Mouse (Mus musculus) lung, embryonic 16.5 days (tissue): ENCODE measurements at regions not wholly inside any gene's neighbourhood (a gene's known extent, or its start where the extent isn't known, plus 50 kb on each side); places are given as distances from the start of the nearest gene placed in this dataset.

ENCODE experiments used
- ATAC-seq: fragments of 200-750 bp; cut with Nextera tagmentation; 2 replicates; pipeline ENCODE4 v1.8.0; 2017; ENCODE audit warnings: low read depth, mild to moderate bottlenecking, moderate library complexity
- H3K27ac ChIP-seq: fragments of 300-500 bp; sonication (generic); 2 replicates; pipeline ENCODE4 v1.5.1; 2014; ENCODE audit warnings: mild to moderate bottlenecking, control low read depth, low read length
- H3K27me3 ChIP-seq: fragments of 300-500 bp; sonication (generic); 2 replicates; pipeline ENCODE4 v1.6.1; 2014; ENCODE audit warnings: low read depth, low read length, mixed read lengths; ENCODE audit not compliant: control insufficient read depth, insufficient read depth
- H3K36me3 ChIP-seq: fragments of 300-500 bp; sonication (generic); 2 replicates; pipeline ENCODE4 v1.6.1; 2014; ENCODE audit warnings: low read length; ENCODE audit not compliant: control insufficient read depth, insufficient read depth
- H3K4me1 ChIP-seq: fragments of 300-500 bp; sonication (generic); replicated peaks from 2 replicates; pipeline ENCODE4 v1.6.1; 2014; ENCODE audit warnings: low read length, mixed read lengths; ENCODE audit not compliant: control insufficient read depth, insufficient read depth
- H3K4me2 ChIP-seq: fragments of 300-500 bp; sonication (generic); 2 replicates; pipeline ENCODE4 v1.6.1; 2014; ENCODE audit warnings: low read depth, low read length, control low read depth
- H3K4me3 ChIP-seq: fragments of 300-500 bp; sonication (generic); 2 replicates; pipeline ENCODE4 v1.5.1; 2014; ENCODE audit warnings: mild to moderate bottlenecking, low read length, control low read depth
- H3K9ac ChIP-seq: fragments of 300-500 bp; sonication (generic); 2 replicates; pipeline ENCODE4 v1.6.1; 2014; ENCODE audit warnings: low read length, control low read depth
- H3K9me3 ChIP-seq: fragments of 300-500 bp; sonication (generic); 2 replicates; pipeline ENCODE4 v1.6.1; 2016; ENCODE audit warnings: low read length; ENCODE audit not compliant: control insufficient read depth
- WGBS: fragments of 180-500 bp; shearing (Covaris S2); extraction: QIAGEN DNeasy Blood & Tissue Kit; methylation state at CpG from one replicate; pipeline ENCODE4 v1.1.7; 2014; 5-methylcytosine and 5-hydroxymethylcytosine counted together

DNA sequence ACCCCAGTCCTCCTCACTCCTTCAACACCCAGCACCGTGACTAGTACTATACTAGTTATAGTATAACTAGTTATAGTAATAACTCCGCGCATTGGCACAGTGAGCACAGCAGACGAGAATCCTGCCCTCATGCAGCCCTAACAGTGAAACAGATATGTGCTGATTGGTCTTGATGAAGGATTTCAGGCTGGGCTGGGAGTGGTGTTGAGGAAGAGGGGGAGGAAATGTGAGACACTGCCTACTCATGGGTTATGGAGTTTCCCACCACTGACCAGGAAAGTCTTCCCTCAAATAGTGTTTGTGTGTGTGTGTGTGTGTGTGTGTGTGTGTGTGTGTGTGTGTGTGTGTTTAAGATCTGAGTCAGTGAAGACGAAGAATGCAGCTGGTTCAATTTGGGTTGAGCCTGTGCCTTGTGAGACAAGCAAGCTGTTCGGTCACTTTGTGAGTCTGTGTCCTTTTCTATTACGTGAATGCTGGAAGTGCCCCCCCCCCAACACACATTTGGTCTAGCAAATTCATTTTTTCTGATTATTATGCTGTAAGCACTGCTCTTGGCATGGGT, 185.9 kb upstream of the Kit start:
- Histone ChIP-seq H3K9me3 (no peaks in the 10 kb centered on the region), H3K4me2 (no peak overlapping the region), H3K27ac (no peak overlapping the region), H3K9ac (no peak overlapping the region), H3K4me3 (no peak overlapping the region), H3K4me1 (no peaks in the 10 kb centered on the region), H3K27me3 (no peaks in the 10 kb centered on the region), H3K36me3 (no peaks in the 10 kb centered on the region)
- 66% methylated on average over 7 of the region's 7 CpGs for WGBS
- no peak for ATAC-seq

DNA sequence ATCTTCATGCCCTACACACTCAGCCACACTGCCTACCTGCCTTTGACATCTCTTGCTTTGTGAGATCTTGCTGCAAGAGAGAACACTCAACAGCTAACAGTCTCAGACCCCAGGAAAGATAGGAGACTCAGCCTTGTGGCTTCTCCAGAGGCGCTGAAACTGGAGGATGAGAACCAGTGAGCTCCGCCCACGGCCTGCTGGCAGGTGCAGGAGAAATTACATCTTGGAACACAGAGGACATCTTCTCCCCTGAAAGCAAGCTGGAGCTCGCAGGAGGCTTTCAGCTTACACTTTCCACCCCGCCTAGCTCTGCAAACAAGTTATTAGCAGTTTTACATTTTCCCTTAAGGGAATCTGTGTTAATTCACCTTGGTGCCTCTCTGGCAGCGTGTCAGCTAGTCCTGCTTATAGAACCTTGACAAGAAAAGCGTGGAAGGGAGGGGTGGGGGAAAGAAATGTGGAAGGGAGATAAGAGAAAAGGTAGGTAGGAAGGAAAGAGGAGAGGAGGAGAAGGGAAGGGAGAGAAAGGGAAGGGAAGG, 185.2 kb upstream of the Kit start:
- Histone ChIP-seq H3K4me3 (no peak overlapping the region), H3K4me2 (no peak overlapping the region), H3K9me3 (no peaks in the 10 kb centered on the region), H3K27ac (no peak overlapping the region), H3K27me3 (no peaks in the 10 kb centered on the region), H3K9ac (no peak overlapping the region), H3K4me1 (no peaks in the 10 kb centered on the region), H3K36me3 (no peaks in the 10 kb centered on the region)
- WGBS = 55% methylated on average over 7 of the region's 7 CpGs
- no peak for ATAC-seq

DNA sequence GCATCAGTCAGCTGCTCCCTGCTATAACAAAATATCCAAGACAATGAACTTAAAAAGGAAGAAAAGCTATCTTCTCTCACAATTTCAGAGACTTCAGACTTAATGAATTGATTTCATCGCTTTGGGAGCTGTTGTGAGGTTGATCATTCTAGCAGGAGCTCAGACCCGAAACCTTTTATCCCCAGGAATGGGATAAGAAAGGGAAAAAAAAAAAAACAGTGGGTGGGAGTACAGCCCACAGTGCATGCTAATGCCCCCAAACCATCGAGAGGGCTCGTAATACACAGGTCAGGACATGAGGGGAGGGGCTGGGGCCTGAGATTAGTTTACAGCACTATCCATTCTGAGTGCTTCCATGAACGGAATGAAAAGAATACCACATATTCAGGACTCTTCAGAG, 175.9 kb upstream of the Kit start:
- Histone ChIP-seq H3K27me3 (no peaks in the 10 kb centered on the region; the same call in 1 of the 2 replicates), H3K36me3 (no peaks in the 10 kb centered on the region), H3K27ac (no peak overlapping the region), H3K4me2 (no peak overlapping the region), H3K9me3 (no peaks in the 10 kb centered on the region), H3K4me3 (no peak overlapping the region), H3K4me1 (peaks cover 17% of the 10 kb centered on the region), H3K9ac (no peak overlapping the region)
- WGBS = 84% methylated on average over 5 of the region's 5 CpGs
- no peak for ATAC-seq

- Histone ChIP-seq H3K36me3 (no peaks in the 10 kb centered on the region), H3K9ac (no peak overlapping the region), H3K4me3 (no peak overlapping the region), H3K4me1 (peaks cover 28% of the 10 kb centered on the region), H3K4me2 (no peak overlapping the region), H3K27ac (no peak overlapping the region), H3K9me3 (no peaks in the 10 kb centered on the region), H3K27me3 (no peaks in the 10 kb centered on the region; the same call in none of the 2 replicates)
- WGBS = 78% methylated on average over 3 of the region's 3 CpGs
- ATAC-seq = no peak
These were observed 173.0 kb upstream of the Kit start for GRCm38 (mm10) chr5:75401734-75402133.

- H3K27ac ChIP-seq = no peak overlapping the region
- WGBS = 38% methylated on average over 3 of the region's 3 CpGs
- H3K27me3 ChIP-seq = no peaks in the 10 kb centered on the region; the same call in none of the 2 replicates
These were observed 172.1 kb upstream of the Kit start for GRCm38 (mm10) chr5:75402631-75403030.

GRCm38 (mm10) chr5:75403531-75403930, 171.2 kb upstream of the Kit start:
- Histone ChIP-seq H3K27ac (no peak overlapping the region), H3K36me3 (no peaks in the 10 kb centered on the region), H3K27me3 (no peaks in the 10 kb centered on the region; the same call in none of the 2 replicates), H3K4me1 (peaks cover 28% of the 10 kb centered on the region), H3K9me3 (no peaks in the 10 kb centered on the region), H3K9ac (no peak overlapping the region), H3K4me2 (no peak overlapping the region), H3K4me3 (no peak overlapping the region)
- ATAC-seq = no peak
- 78% methylated on average over 5 of the region's 5 CpGs for WGBS

More at GRCm38 (mm10) chr5:75402631-75403030, 172.1 kb upstream of the Kit start:
- H3K9me3 ChIP-seq = no peaks in the 10 kb centered on the region
- H3K4me1 ChIP-seq = peaks cover 28% of the 10 kb centered on the region
- no peak overlapping the region for H3K4me2 ChIP-seq
- no peak overlapping the region for H3K9ac ChIP-seq
- no peaks in the 10 kb centered on the region for H3K36me3 ChIP-seq
- ATAC-seq = peak; percentile 73
- H3K4me3 ChIP-seq = no peak overlapping the region

DNA sequence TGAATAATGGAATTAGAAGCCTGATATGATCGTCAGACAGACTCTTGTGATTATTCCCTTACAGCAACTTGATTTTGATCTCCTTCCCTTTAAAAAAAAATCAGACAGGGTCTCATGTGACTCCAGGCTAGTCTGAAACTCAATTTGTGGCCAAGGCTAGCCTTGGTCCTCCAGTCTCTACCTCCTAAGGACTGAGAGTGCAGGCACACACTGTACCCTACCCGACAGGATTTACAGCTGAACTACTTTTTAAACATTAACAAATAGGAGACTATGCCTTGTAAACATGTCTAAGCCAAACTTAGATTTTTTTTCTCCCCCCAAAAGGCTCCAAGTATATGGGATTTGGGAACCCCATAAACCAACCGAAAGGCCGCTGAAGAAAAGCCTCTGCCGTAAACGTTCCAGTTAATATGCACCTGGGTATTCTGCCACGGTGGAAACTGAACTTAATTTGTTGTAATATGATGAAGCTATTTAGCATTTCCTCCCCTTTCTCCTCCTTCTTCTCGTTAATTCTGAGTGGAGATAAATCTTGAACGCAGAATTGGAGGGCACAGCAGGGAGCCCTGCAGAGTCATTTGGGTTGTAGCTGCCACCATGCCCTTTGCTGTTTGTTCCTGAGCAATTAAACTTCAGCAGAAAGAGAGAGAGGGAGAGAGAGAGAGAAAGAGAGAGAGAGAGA, 170.0 kb upstream of the Kit start:
- Histone ChIP-seq H3K4me3 (no peak overlapping the region), H3K9ac (no peak overlapping the region), H3K27me3 (no peaks in the 10 kb centered on the region; the same call in none of the 2 replicates), H3K27ac (no peak overlapping the region), H3K4me2 (no peak overlapping the region), H3K36me3 (no peaks in the 10 kb centered on the region), H3K9me3 (no peaks in the 10 kb centered on the region), H3K4me1 (peaks cover 28% of the 10 kb centered on the region)
- WGBS = 56% methylated on average over 9 of the region's 9 CpGs
- ATAC-seq = no peak

GRCm38 (mm10) chr5:75405496-75405895, 169.2 kb upstream of the Kit start:
- H3K36me3 ChIP-seq = no peaks in the 10 kb centered on the region
- WGBS = 33% methylated on average over 7 of the region's 7 CpGs
- ATAC-seq = no peak
- no peak overlapping the region for H3K4me3 ChIP-seq
- H3K4me2 ChIP-seq = no peak overlapping the region
- H3K27me3 ChIP-seq = no peaks in the 10 kb centered on the region; the same call in none of the 2 replicates
- no peak overlapping the region for H3K27ac ChIP-seq
- H3K9me3 ChIP-seq = no peaks in the 10 kb centered on the region
- H3K9ac ChIP-seq = no peak overlapping the region
- H3K4me1 ChIP-seq = peaks cover 28% of the 10 kb centered on the region

- no peak for ATAC-seq
- no peak overlapping the region for H3K9ac ChIP-seq
- H3K27me3 ChIP-seq = no peaks in the 10 kb centered on the region; the same call in 1 of the 2 replicates
- no peaks in the 10 kb centered on the region for H3K36me3 ChIP-seq
- H3K9me3 ChIP-seq = no peaks in the 10 kb centered on the region
- H3K27ac ChIP-seq = no peak overlapping the region
- H3K4me2 ChIP-seq = no peak overlapping the region
- 88% methylated on average over 10 of the region's 10 CpGs for WGBS
- no peak overlapping the region for H3K4me3 ChIP-seq
- H3K4me1 ChIP-seq = peaks cover 21% of the 10 kb centered on the region
These were observed 167.0 kb upstream of the Kit start for GRCm38 (mm10) chr5:75407686-75408085.
